Mouse (Mus musculus) stomach, postnatal 0 days (tissue): Measurements from ENCODE around the gene Pdzd2. TPM values are rescaled to one million over a fixed set of nuclear protein-coding genes. Genes with fewer than 3 reads are reported as not detected.

Source experiments
- ATAC-seq: fragments of 200-750 bp; cut with Nextera tagmentation; 2 replicates; pipeline ENCODE4 v1.8.0; 2017; ENCODE audit not compliant: low FRiP score, low TSS enrichment
- DNase-seq: peaks from one replicate; pipeline ENCODE4 v3.0.0-alpha.2; 2016; ENCODE audit warnings: low spot score
- H3K27ac ChIP-seq: fragments of 300-500 bp; sonication (generic); replicated peaks from 2 replicates; pipeline ENCODE4 v1.5.1; 2014; ENCODE audit warnings: mild to moderate bottlenecking, control low read depth
- H3K27me3 ChIP-seq: fragments of 300-500 bp; sonication (generic); 2 replicates; pipeline ENCODE4 v1.6.1; 2014; ENCODE audit warnings: low read length; ENCODE audit not compliant: control insufficient read depth, insufficient read depth
- H3K36me3 ChIP-seq: fragments of 300-500 bp; sonication (generic); 2 replicates; pipeline ENCODE4 v1.6.1; 2014; ENCODE audit warnings: low read length, mixed read lengths; ENCODE audit not compliant: control insufficient read depth, insufficient read depth
- H3K4me1 ChIP-seq: fragments of 300-500 bp; sonication (generic); replicated peaks from 2 replicates; pipeline ENCODE4 v1.6.1; 2014; ENCODE audit warnings: antibody characterized with exemption; ENCODE audit not compliant: control insufficient read depth, insufficient read depth
- H3K4me2 ChIP-seq: fragments of 300-500 bp; sonication (generic); replicated peaks from 2 replicates; pipeline ENCODE4 v1.6.1; 2014; ENCODE audit warnings: low read depth, mild to moderate bottlenecking, control low read depth, moderate library complexity
- H3K4me3 ChIP-seq: fragments of 300-500 bp; sonication (generic); 2 replicates; pipeline ENCODE4 v1.5.1; 2014; ENCODE audit warnings: low read depth, low read length, control low read depth
- H3K9ac ChIP-seq: fragments of 300-500 bp; sonication (generic); 2 replicates; pipeline ENCODE4 v1.6.1; 2014; ENCODE audit warnings: mild to moderate bottlenecking, low read length, control low read depth, mixed read lengths
- H3K9me3 ChIP-seq: fragments of 300-500 bp; sonication (generic); 2 replicates; pipeline ENCODE4 v1.6.1; 2016; ENCODE audit warnings: low read length; ENCODE audit not compliant: control insufficient read depth
- CTCF ChIP-seq: IDR thresholded peaks from 2 replicates; pipeline ENCODE4 v1.5.1; 2016; ENCODE audit warnings: antibody characterized with exemption, low read depth, mild to moderate bottlenecking, moderate library complexity
- EP300 ChIP-seq: optimal IDR thresholded peaks from 2 replicates; pipeline ENCODE3; 2016; ENCODE audit warnings: antibody characterized with exemption
- WGBS: fragments of 180-500 bp; shearing (Covaris S2); extraction: QIAGEN DNeasy Blood & Tissue Kit; methylation state at CpG from one replicate; pipeline ENCODE4 v1.1.7; 2014; 5-methylcytosine and 5-hydroxymethylcytosine counted together
- polyA plus RNA-seq: library from polyadenylated mRNA; unstranded; fragments of >200 nt; fragmentation: Nextera tagmentation; extraction: Ambion mirVana; gene quantifications from 2 replicates; pipeline ENCODE4 v1.2.1, GENCODE M21; 2015

The Pdzd2 gene
- polyA plus RNA-seq, 1 experiment from 2014 or later, result 19.1 TPM

DNA sequence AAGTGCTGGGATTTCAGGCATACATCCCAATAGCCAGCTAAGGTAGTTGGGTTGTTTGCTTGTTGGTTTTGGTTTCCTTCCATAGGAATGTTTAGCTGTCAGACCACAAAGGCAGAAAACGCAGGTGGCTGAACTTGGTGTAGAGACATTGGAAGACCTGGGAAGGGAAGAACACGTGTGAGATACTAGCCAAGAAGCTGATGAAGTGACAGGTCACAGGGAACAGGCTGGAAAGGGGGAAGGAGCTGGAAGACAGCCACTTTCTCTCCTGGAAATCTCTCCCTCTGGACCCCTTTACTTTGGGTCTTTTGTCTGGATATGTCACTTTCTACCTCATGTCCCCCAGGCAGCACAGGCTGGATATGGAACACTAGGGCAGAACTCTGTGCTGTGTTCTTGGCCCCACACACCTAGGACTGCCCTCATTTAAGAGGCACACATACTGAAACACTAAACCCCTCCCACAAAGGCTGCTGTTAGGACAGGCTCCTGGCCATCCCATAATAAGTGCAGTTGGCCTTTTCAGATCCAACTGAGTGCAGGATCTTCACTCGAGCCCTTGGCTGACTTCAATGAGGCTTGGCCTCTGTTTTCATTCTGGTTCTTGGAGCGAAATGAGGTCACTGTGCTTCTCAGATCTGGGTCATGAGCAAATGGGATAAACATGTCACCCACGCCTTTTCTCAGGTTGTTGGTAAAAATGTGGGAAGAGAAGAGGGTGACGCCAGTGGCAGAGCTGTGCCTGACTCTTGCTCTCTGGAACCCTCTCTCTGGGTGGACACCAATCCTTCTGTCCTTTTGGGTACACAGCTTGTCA is 17.8 kb downstream of the Pdzd2 start:
- 77% methylated on average over 6 of the region's 6 CpGs for WGBS
- ATAC-seq (no peak), DNase-seq (no peak)
- H3K9me3 ChIP-seq, result no peaks in the 10 kb centered on the region
- no peaks in the 10 kb centered on the region for H3K4me1 ChIP-seq
- H3K9ac ChIP-seq, result no peak overlapping the region
- TF ChIP-seq EP300 (no peak), CTCF (no peak)
- no peaks in the 10 kb centered on the region for H3K36me3 ChIP-seq
- no peak overlapping the region for H3K4me2 ChIP-seq
- H3K27ac ChIP-seq, result no peak overlapping the region
- no peaks in the 10 kb centered on the region for H3K27me3 ChIP-seq
- H3K4me3 ChIP-seq, result no peak overlapping the region

DNA sequence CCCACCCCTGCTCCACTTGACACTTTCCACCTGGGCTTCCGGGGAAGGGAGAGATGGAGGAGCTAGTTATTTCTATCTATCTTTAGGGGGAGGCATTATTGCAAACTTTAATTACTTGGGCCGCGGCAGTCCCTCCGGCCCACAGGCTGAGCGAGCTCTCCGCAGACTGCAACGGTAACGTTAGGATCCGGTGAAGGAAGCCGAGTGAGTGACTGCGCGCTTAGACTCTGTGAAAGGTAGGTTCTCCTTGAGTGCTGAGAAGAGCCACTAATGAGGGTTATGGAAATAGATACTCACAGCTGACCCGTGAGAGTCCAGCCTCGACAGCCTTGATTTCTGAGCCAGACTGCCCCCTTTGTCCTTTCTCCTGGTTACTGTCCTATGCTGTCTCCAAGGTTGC is 20.9 kb downstream of the Pdzd2 start:
- Histone ChIP-seq H3K9me3 (no peaks in the 10 kb centered on the region), H3K9ac (no peak overlapping the region), H3K36me3 (no peaks in the 10 kb centered on the region), H3K4me2 (no peak overlapping the region), H3K4me3 (no peak overlapping the region), H3K4me1 (no peaks in the 10 kb centered on the region), H3K27me3 (no peaks in the 10 kb centered on the region), H3K27ac (no peak overlapping the region)
- no peak for ATAC-seq
- DNase-seq, result no peak
- TF ChIP-seq CTCF (no peak), EP300 (no peak)
- WGBS, result 75% methylated on average over 14 of the region's 14 CpGs

DNA sequence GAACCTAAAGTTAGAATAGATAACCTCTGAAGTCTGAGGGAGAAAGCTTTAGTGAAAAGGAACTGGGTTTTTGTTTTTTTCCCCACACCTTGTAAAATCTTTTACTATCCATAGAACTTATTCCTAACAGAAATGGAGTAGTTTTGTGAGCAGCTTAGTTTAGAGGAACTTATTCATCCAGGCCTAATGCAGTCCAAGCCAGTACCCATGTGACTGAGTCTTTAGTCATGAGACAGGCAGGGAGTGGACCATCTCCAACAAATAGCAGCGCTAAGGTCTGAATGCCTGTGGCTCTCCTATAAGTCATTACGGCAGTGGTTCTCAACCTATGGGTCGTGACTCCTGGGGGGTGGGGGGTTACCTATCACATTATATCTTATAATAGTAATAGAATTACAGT is 22.3 kb downstream of the Pdzd2 start:
- DNase-seq, result no peak
- no peak for TF ChIP-seq CTCF
- no peak for TF ChIP-seq EP300

DNA sequence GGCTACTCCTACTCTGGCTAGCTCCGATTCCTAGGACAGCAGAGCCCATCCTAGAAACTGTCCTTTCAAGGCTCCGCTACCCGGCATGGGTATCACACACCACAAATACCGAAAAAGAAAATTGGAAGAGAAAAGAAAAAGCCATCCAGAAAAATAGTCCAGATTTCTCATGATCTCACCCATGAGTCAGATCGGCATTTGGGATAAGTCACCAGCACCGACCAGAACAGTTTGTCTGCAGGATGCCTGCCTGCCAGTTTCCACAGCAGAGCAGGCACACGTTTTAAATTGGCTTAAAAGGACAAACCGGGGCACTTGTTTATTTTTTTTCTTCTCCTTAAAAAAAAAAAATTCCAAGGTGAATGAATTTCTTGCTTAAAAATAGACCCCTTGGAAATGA is 22.8 kb downstream of the Pdzd2 start:
- no peak overlapping the region for H3K27ac ChIP-seq
- no peak overlapping the region for H3K4me3 ChIP-seq
- DNase-seq, result no peak
- no peak for ATAC-seq
- H3K9me3 ChIP-seq, result no peaks in the 10 kb centered on the region
- H3K36me3 ChIP-seq, result no peaks in the 10 kb centered on the region
- no peak overlapping the region for H3K9ac ChIP-seq
- H3K4me2 ChIP-seq, result no peak overlapping the region
- no peaks in the 10 kb centered on the region for H3K4me1 ChIP-seq
- 71% methylated on average over 8 of the region's 8 CpGs for WGBS
- no peaks in the 10 kb centered on the region for H3K27me3 ChIP-seq
- TF ChIP-seq CTCF (no peak), EP300 (no peak)

More for the DNA sequence above, 22.3 kb downstream of the Pdzd2 start:
- Histone ChIP-seq H3K9me3 (no peaks in the 10 kb centered on the region), H3K27me3 (no peaks in the 10 kb centered on the region), H3K4me1 (no peaks in the 10 kb centered on the region), H3K36me3 (no peaks in the 10 kb centered on the region), H3K9ac (no peak overlapping the region), H3K4me2 (no peak overlapping the region), H3K4me3 (no peak overlapping the region), H3K27ac (no peak overlapping the region)
- no peak for ATAC-seq
- WGBS, result 83% methylated on average over 3 of the region's 3 CpGs

DNA sequence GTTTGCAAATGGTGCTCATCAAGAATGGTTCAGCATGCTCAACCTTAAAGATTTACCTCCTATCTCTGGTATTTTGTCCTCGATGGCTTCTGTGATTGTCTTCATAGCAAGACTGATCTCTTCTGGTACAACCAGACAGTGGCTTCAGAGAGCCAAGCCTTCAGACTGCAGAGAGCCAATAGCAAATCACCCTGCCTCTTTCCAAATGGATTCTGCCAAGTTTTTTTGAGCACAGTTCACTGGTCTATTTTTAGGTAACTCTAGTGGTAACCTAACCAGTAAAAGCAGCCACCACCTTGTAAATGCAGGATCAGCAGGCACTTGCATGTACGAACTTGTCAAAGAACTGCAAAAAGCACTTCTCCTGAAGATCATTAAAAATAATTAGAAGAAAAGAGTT is 25.4 kb downstream of the Pdzd2 start:
- Histone ChIP-seq H3K9ac (no peak overlapping the region), H3K27ac (no peak overlapping the region), H3K36me3 (no peaks in the 10 kb centered on the region), H3K9me3 (no peaks in the 10 kb centered on the region), H3K4me3 (no peak overlapping the region), H3K27me3 (no peaks in the 10 kb centered on the region), H3K4me1 (no peaks in the 10 kb centered on the region), H3K4me2 (no peak overlapping the region)
- TF ChIP-seq CTCF, result no peak
- no peak for ATAC-seq
- no peak for DNase-seq
- 51% methylated on average over 2 of the region's 2 CpGs for WGBS

DNA sequence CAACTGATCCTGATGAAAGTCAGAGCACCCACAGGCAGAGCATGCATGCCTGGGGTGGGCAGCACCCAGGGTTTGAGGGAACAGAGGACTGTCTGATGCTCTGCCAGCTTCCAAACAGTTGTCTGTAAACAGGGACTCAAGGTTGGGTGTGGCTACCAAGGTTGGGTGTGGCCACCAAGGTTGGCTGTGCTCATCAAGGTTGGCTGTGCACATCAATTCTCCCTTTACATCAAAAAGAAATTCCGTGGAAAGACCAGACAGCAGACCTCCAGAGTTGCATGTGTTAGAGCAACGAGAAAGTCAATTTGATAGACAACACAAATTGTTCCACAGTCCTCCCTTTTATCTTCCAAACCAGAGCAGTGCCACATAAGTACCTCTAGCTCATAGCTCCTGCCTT is 26.5 kb downstream of the Pdzd2 start:
- no peak for DNase-seq
- Histone ChIP-seq H3K36me3 (no peaks in the 10 kb centered on the region), H3K4me2 (no peak overlapping the region), H3K27ac (no peak overlapping the region), H3K9me3 (no peaks in the 10 kb centered on the region), H3K9ac (no peak overlapping the region), H3K4me3 (no peak overlapping the region), H3K4me1 (no peaks in the 10 kb centered on the region), H3K27me3 (no peaks in the 10 kb centered on the region)
- whole genome bisulfite sequencing, result 78% methylated on average over 2 of the region's 2 CpGs
- ATAC-seq, result no peak
- TF ChIP-seq EP300 (no peak), CTCF (no peak)
